Mouse (Mus musculus) ovary, adult 18-20 months (tissue): ENCODE measurements around the gene Scgb1b19.
"Not testable (repeated sequence)": the region's sequence is repeated elsewhere in the genome, so short reads cannot be mapped to it uniquely, and the experiment has no call there.

Source experiments
- DNase-seq: peaks from one replicate; pipeline ENCODE4 v3.0.0; 2022; ENCODE audit warnings: low spot score, mixed read lengths

Scgb1b19 gene

DNA sequence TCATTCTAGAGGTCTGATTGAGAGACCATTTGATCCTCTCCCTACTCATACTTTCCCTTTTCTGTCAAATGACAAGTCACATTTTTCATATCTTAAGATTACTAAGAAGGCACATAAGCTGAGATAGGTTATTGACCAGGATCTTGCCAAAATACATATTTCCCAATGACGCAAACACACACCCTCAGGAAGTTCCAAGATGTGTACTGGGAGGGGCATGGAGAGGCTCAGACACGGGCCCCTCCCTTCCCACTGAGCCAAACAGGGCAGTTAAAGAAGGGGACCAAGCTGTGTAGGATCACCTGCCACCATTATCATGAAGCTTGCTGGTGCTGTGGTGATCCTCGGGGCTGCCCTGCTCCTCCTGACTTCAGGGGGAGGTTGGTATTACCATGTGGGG, at the start of gene Scgb1b19:
Gene Scgb1b19 (plus strand): TSS at position 301 of the 400 bp plus-strand sequence.
- DNase-seq, result not testable (repeated sequence)

DNA sequence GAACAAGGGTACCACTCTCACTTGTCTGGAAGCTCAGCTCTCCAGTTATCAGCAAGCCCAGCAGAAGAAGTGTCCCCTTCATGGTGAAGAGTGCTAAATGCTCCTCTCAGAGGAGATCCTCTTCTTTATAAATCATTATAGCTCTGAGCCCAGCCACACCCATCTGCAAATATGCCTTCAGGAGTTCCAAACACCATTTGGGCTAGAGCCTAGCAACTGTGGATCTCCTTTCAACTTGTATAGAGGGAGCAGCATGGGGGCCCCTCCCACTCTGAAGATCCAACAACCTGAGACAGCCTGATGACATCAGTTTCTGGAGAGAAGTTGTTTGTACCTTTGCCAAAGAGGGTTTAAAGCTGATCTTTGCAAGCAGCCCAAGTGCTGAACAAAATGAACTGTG, 6.9 kb upstream of the Scgb1b19 start, which contains the start of gene Scgb2b19:
Gene Scgb2b19 (minus strand): TSS at position 101 of the 400 bp plus-strand sequence.
- not testable (repeated sequence) for DNase-seq
